In genomic region chr3:107446822-107447221, GRCm38 (mm10) we compare ENCODE assay signal across 26 mouse cellular contexts. TPM values are rescaled to one million over a fixed set of nuclear protein-coding genes. Genes with fewer than 3 reads are reported as not detected.
DNase-seq lines count a peak whose midpoint lies in the region; ATAC-seq lines count a peak whose summit lies in the region.
"Had no signal": no experiment of that assay in that cellular context is flagged by ENCODE, and none has a peak within 500 bp of the region (broad histone marks: within the 10 kb centered on the region; RNA-seq: fewer than 3 reads in every experiment).

No protein-coding gene starts in this region.

- no peaks in the 10 kb centered on the region for H3K9me3 ChIP-seq in stomach, embryonic 16.5 days (replicated peaks; ENCODE audit: control insufficient read depth, low read length)
- H3K9me3 ChIP-seq: embryonic facial prominence, embryonic 13.5 days; hindbrain, embryonic 15.5 days; limb, embryonic 13.5 days; liver, embryonic 13.5 days; lung, embryonic 15.5 days; midbrain, embryonic 12.5 days; neural tube, embryonic 12.5 days had no signal

- H3K27ac ChIP-seq in stomach, embryonic 16.5 days (ENCODE audit: low read length), result no peak overlapping the region
- H3K27ac ChIP-seq: embryonic facial prominence, embryonic 13.5 days; hindbrain, embryonic 15.5 days; limb, embryonic 13.5 days; liver, embryonic 13.5 days; lung, embryonic 15.5 days; midbrain, embryonic 12.5 days; neural tube, embryonic 12.5 days had no signal

- peak; percentile 48 for DNase-seq in adrenal gland, adult 8-10 months
- DNase-seq in adrenal gland, postnatal 25 days, result no peak
- peak; percentile 82 for DNase-seq in layer of hippocampus, adult 9-11 months
- no peak for DNase-seq in layer of hippocampus, postnatal 36 days
- DNase-seq in brain, adult 2 months (ENCODE audit: low read depth, low spot score), result peak; percentile 76
- DNase-seq in frontal cortex, postnatal 14 days (ENCODE audit: low spot score in 2 of 2), result no peak
- DNase-seq in heart, adult 18-20 months, result no peak
- DNase-seq: B cell, adult 2 months; cerebellum, postnatal 10 days; heart, postnatal 4 days; kidney, adult 11 months; liver, embryonic 13.5 days; right cerebral cortex, adult 18-20 months; spleen, adult 18-20 months; thymus, adult 2 months had no signal

- no peak overlapping the region for H3K4me3 ChIP-seq in stomach, embryonic 16.5 days (replicated peaks; ENCODE audit: low read length)
- H3K4me3 ChIP-seq: embryonic facial prominence, embryonic 13.5 days; hindbrain, embryonic 15.5 days; limb, embryonic 13.5 days; liver, embryonic 13.5 days; lung, embryonic 15.5 days; midbrain, embryonic 12.5 days; neural tube, embryonic 12.5 days had no signal

- H3K27me3 ChIP-seq in stomach, embryonic 16.5 days (ENCODE audit: control insufficient read depth, insufficient read depth, low read length), result no peaks in the 10 kb centered on the region
- H3K27me3 ChIP-seq: hindbrain, embryonic 15.5 days; liver, embryonic 13.5 days; midbrain, embryonic 12.5 days; neural tube, embryonic 12.5 days had no signal

- no peaks in the 10 kb centered on the region for H3K4me1 ChIP-seq in stomach, embryonic 16.5 days (ENCODE audit: control insufficient read depth, insufficient read depth, low read length)
- H3K4me1 ChIP-seq: hindbrain, embryonic 15.5 days; liver, embryonic 13.5 days; lung, embryonic 15.5 days; midbrain, embryonic 12.5 days; neural tube, embryonic 12.5 days had no signal

- H3K9ac ChIP-seq in stomach, embryonic 16.5 days (ENCODE audit: low read length), result no peak overlapping the region
- H3K9ac ChIP-seq: embryonic facial prominence, embryonic 13.5 days; hindbrain, embryonic 15.5 days; limb, embryonic 13.5 days; liver, embryonic 13.5 days; lung, embryonic 15.5 days; midbrain, embryonic 12.5 days; neural tube, embryonic 12.5 days had no signal

- no peaks in the 10 kb centered on the region for H3K36me3 ChIP-seq in stomach, embryonic 16.5 days (ENCODE audit: control insufficient read depth, insufficient read depth, low read length)
- H3K36me3 ChIP-seq: embryonic facial prominence, embryonic 13.5 days; hindbrain, embryonic 15.5 days; limb, embryonic 13.5 days; liver, embryonic 13.5 days; lung, embryonic 15.5 days; midbrain, embryonic 12.5 days; neural tube, embryonic 12.5 days had no signal

- ATAC-seq in stomach, embryonic 16.5 days (ENCODE audit: insufficient read depth, low FRiP score), result peak; percentile 62; the same call in 1 of the 2 replicates
- ATAC-seq: forebrain, embryonic 16.5 days had no signal

- 56% methylated on average over 3 of the region's 3 CpGs for WGBS in stomach, embryonic 16.5 days

- no peak overlapping the region for H3K4me2 ChIP-seq in stomach, embryonic 16.5 days (ENCODE audit: low read depth, low read length)
- H3K4me2 ChIP-seq: embryonic facial prominence, embryonic 13.5 days; hindbrain, embryonic 15.5 days; limb, embryonic 13.5 days; liver, embryonic 13.5 days; lung, embryonic 15.5 days; midbrain, embryonic 12.5 days; neural tube, embryonic 12.5 days had no signal

RNA-seq across cellular contexts. Expression of gene Kcnc4, which starts 12.5 kb away (rescaled TPM):
- total RNA-seq in adrenal gland, adult 8-10 months (2022), result 10 to 100 TPM; 10.3 to 19.0 (median 12.7) TPM
- 7.6 and 8.3 TPM in 2 replicates for total RNA-seq in adrenal gland, postnatal 25 days (2021)
- total RNA-seq in layer of hippocampus, postnatal 36 days (2021), result 10 to 100 TPM; 55.5 to 60.2 TPM
- 0.14 TPM in 1 of 2 replicates, not detected in the other for polyA plus RNA-seq in stomach, embryonic 16.5 days (2015; fragmentation: Nextera tagmentation; extraction: Ambion mirVana)
- total RNA-seq in heart, adult 18-20 months (2021), result under 1 TPM; 0.17 to 0.23 TPM
- total RNA-seq: granulocyte monocyte progenitor cell, adult 5-6 weeks; megakaryocyte progenitor cell, adult 5-6 weeks; monocyte, adult 5-6 weeks had no signal
- polyA plus RNA-seq: liver, embryonic 13.5 days had no signal

Comparison
In these comparisons a context has a peak if more than half of its experiments do, and no peak if none do; other contexts are left out.
1. DNase-seq: peak in adrenal gland, adult 8-10 months (single experiment), layer of hippocampus, adult 9-11 months (single experiment) and brain, adult 2 months (single experiment); none in adrenal gland, postnatal 25 days (single experiment), layer of hippocampus, postnatal 36 days (0 of 2), frontal cortex, postnatal 14 days (0 of 2) and heart, adult 18-20 months (0 of 2).